Mouse (Mus musculus) CH12.LX (cell line): ENCODE data around the gene Cdc42ep1. TPM values are rescaled to one million over a fixed set of nuclear protein-coding genes. Genes with fewer than 3 reads are reported as not detected.
A peak's percentile ranks its signal among the peaks of the same experiment; 100 is the strongest.

Source experiments
- DNase-seq: peaks from one replicate; pipeline ENCODE4 v3.0.0-alpha.2; 2013; ENCODE audit errors: extremely low read depth
- H3K27ac ChIP-seq: 2 replicates; pipeline ENCODE4 v1.5.1; 2012; ENCODE audit warnings: low read depth, mild to moderate bottlenecking, control low read depth, moderate library complexity; ENCODE audit not compliant: insufficient read depth
- H3K27me3 ChIP-seq: replicated peaks from 2 replicates; pipeline ENCODE3; 2012; ENCODE audit warnings: inconsistent platforms
- H3K36me3 ChIP-seq, 2 experiments: replicated peaks in 1 of 2; 2 replicates each; pipeline versions ENCODE3 to v1.6.1; 2012; ENCODE audit warnings: inconsistent platforms in 1 of 2, low read length in 1 of 2, mild to moderate bottlenecking in 1 of 2, mixed read lengths in 1 of 2, moderate library complexity in 1 of 2; ENCODE audit not compliant: control insufficient read depth in 1 of 2, insufficient read depth in 1 of 2
- H3K4me1 ChIP-seq, 2 experiments: 2 replicates each; pipeline ENCODE4 v1.6.1; 2012; ENCODE audit warnings: inconsistent platforms in 1 of 2, moderate library complexity in 1 of 2; ENCODE audit not compliant: insufficient read depth in 2 of 2, control insufficient read depth in 1 of 2
- H3K4me2 ChIP-seq: 2 replicates; pipeline ENCODE4 v1.6.1; 2012; ENCODE audit warnings: low read depth, mild to moderate bottlenecking, control low read depth; ENCODE audit not compliant: poor library complexity, insufficient read depth, severe bottlenecking
- H3K4me3 ChIP-seq, 3 experiments: fragments of 150-350 bp in 1 of 3; sonication (generic) in 1 of 3; replicated peaks in 1 of 3; 2 replicates each; pipeline versions ENCODE3 to v1.5.1; 2011 to 2012; ENCODE audit warnings: low read depth in 2 of 3, low read length in 2 of 3, mild to moderate bottlenecking in 2 of 3, moderate library complexity in 2 of 3, control low read depth in 1 of 3, improper control_type of control experiment in 1 of 3, inconsistent platforms in 1 of 3, mixed read lengths in 1 of 3; ENCODE audit not compliant: poor library complexity in 1 of 3
- H3K79me2 ChIP-seq: replicated peaks from 2 replicates; pipeline ENCODE4 v1.6.1; 2012; ENCODE audit warnings: mild to moderate bottlenecking, moderate library complexity; ENCODE audit not compliant: control insufficient read depth, poor library complexity, insufficient read depth, severe bottlenecking; ENCODE audit errors: extremely low read depth
- H3K9ac ChIP-seq: 2 replicates; pipeline ENCODE4 v1.6.1; 2012; ENCODE audit warnings: low read depth, mild to moderate bottlenecking, control low read depth, moderate library complexity; ENCODE audit not compliant: insufficient read depth
- H3K9me3 ChIP-seq: replicated peaks from 2 replicates; pipeline ENCODE3; 2012; ENCODE audit warnings: low read length, inconsistent platforms, mixed read lengths
- CHD2 ChIP-seq: IDR thresholded peaks from 2 replicates; pipeline ENCODE4 v1.6.1; 2011; ENCODE audit warnings: low read length, improper control_type of control experiment
- CTCF ChIP-seq, 2 experiments: IDR thresholded peaks in 1 of 2; conservative IDR thresholded peaks in 1 of 2; 2 replicates each; pipeline ENCODE4 v1.5.1; 2011 to 2012; ENCODE audit warnings: low read depth in 2 of 2, low read length in 2 of 2, improper control_type of control experiment in 1 of 2, inconsistent platforms in 1 of 2, mild to moderate bottlenecking in 1 of 2, moderate library complexity in 1 of 2
- ELF1 ChIP-seq: IDR thresholded peaks from 2 replicates; pipeline ENCODE4 v1.6.1; 2014; ENCODE audit warnings: low read depth, mild to moderate bottlenecking, inconsistent platforms, low read length, improper control_type of control experiment
- ETS1 ChIP-seq: conservative IDR thresholded peaks from 2 replicates; pipeline ENCODE4 v1.6.1; 2012; ENCODE audit warnings: low read depth, mild to moderate bottlenecking, inconsistent platforms, low read length, improper control_type of control experiment, moderate library complexity
- GABPA ChIP-seq: IDR thresholded peaks from 2 replicates; pipeline ENCODE4 v1.6.1; 2012; ENCODE audit warnings: low read depth, low read length, improper control_type of control experiment, inconsistent platforms; ENCODE audit not compliant: insufficient replicate concordance
- HCFC1 ChIP-seq: IDR thresholded peaks from 2 replicates; pipeline ENCODE4 v1.6.1; 2012; ENCODE audit warnings: low read depth, mild to moderate bottlenecking, inconsistent platforms, low read length, improper control_type of control experiment
- IRF4 ChIP-seq: IDR thresholded peaks from 2 replicates; pipeline ENCODE4 v1.6.1; 2014; ENCODE audit warnings: low read depth, mild to moderate bottlenecking, inconsistent platforms, low read length, improper control_type of control experiment
- JUND ChIP-seq: conservative IDR thresholded peaks from 2 replicates; pipeline ENCODE4 v1.6.1; 2011; ENCODE audit warnings: low read depth, low read length, improper control_type of control experiment
- KAT2A ChIP-seq: IDR thresholded peaks from 2 replicates; pipeline ENCODE4 v1.6.1; 2012; ENCODE audit warnings: low read length, improper control_type of control experiment, inconsistent platforms; ENCODE audit not compliant: insufficient replicate concordance
- MAX ChIP-seq: IDR thresholded peaks from 2 replicates; pipeline ENCODE4 v1.6.1; 2011; ENCODE audit warnings: low read length, improper control_type of control experiment
- MAZ ChIP-seq: IDR thresholded peaks from 2 replicates; pipeline ENCODE4 v1.6.1; 2012; ENCODE audit warnings: low read depth, mild to moderate bottlenecking, inconsistent platforms, low read length, improper control_type of control experiment, moderate library complexity
- MEF2A ChIP-seq: IDR thresholded peaks from 2 replicates; pipeline ENCODE4 v1.6.1; 2014; ENCODE audit warnings: low read depth, mild to moderate bottlenecking, inconsistent platforms, low read length, improper control_type of control experiment, borderline replicate concordance
- MXI1 ChIP-seq: IDR thresholded peaks from 2 replicates; pipeline ENCODE4 v1.6.1; 2011; ENCODE audit warnings: mild to moderate bottlenecking, low read depth, low read length, improper control_type of control experiment
- MYC ChIP-seq: IDR thresholded peaks from 2 replicates; pipeline ENCODE4 v1.6.1; 2011; ENCODE audit warnings: low read depth, mild to moderate bottlenecking, improper control_type of control experiment, low read length
- NELFE ChIP-seq: IDR thresholded peaks from 2 replicates; pipeline ENCODE4 v1.6.1; 2011; ENCODE audit warnings: low read depth, low read length, improper control_type of control experiment
- NRF1 ChIP-seq: IDR thresholded peaks from 2 replicates; pipeline ENCODE4 v1.6.1; 2014; ENCODE audit warnings: low read depth, mild to moderate bottlenecking, inconsistent platforms, low read length, improper control_type of control experiment, moderate library complexity
- PAX5 ChIP-seq: IDR thresholded peaks from 2 replicates; pipeline ENCODE4 v1.6.1; 2012; ENCODE audit warnings: low read length, inconsistent platforms, mixed read lengths
- POLR2A ChIP-seq: IDR thresholded peaks from 2 replicates; pipeline ENCODE4 v1.6.1; 2011; ENCODE audit warnings: low read depth, mild to moderate bottlenecking, improper control_type of control experiment, low read length
- SIN3A ChIP-seq: IDR thresholded peaks from 2 replicates; pipeline ENCODE4 v1.6.1; 2012; ENCODE audit warnings: low read length, improper control_type of control experiment, inconsistent platforms
- TBP ChIP-seq: conservative IDR thresholded peaks from 2 replicates; pipeline ENCODE4 v1.6.1; 2011; ENCODE audit warnings: low read depth, low read length, improper control_type of control experiment
- TCF12 ChIP-seq: IDR thresholded peaks from 2 replicates; pipeline ENCODE4 v1.6.1; 2014; ENCODE audit warnings: low read depth, mild to moderate bottlenecking, inconsistent platforms, low read length, improper control_type of control experiment
- UBTF ChIP-seq: IDR thresholded peaks from 2 replicates; pipeline ENCODE4 v1.6.1; 2012; ENCODE audit warnings: low read depth, mild to moderate bottlenecking, inconsistent platforms, low read length, improper control_type of control experiment, moderate library complexity
- ZMIZ1 ChIP-seq: IDR thresholded peaks from 2 replicates; pipeline ENCODE4 v1.6.1; 2012; ENCODE audit warnings: low read depth, mild to moderate bottlenecking, inconsistent platforms, low read length, improper control_type of control experiment
- dilution Hi-C: fragments of 300-500 bp; cut with MboI; formaldehyde crosslinking; loops from 2 replicates; pipeline ENCODE4 v1.14.3; 2020; ENCODE audit warnings: low sequenced_read_pairs; ENCODE audit not compliant: extremely low pct_unique_long_range_greater_than_20kb, extremely low pct_ligation_motif_present
- in situ Hi-C: fragments of 300-500 bp; cut with MboI; formaldehyde crosslinking; loops from 3 replicates; pipeline ENCODE4 v1.14.3; 2019; ENCODE audit warnings: low sequenced_read_pairs, low pct_ligation_motif_present, low pct_unique_long_range_greater_than_20kb, mixed read lengths
- polyA plus RNA-seq: library from polyadenylated mRNA; unstranded; fragments of >175 nt; gene quantifications from 2 replicates; pipeline ENCODE4 v1.2.1, GENCODE M21; 2012; ENCODE audit warnings: low read depth; ENCODE audit not compliant: insufficient read length
- total RNA-seq, 2 experiments: library from RNA; depleted of rRNA; stranded (reverse); fragments of 300-350 nt in 1 of 2; fragments of >200 nt in 1 of 2; gene quantifications; 2 replicates each; pipeline ENCODE4 v1.2.3; 2012 to 2014

Cdc42ep1 gene
- total and polyA plus RNA-seq, 3 experiments, result not detected

DNA sequence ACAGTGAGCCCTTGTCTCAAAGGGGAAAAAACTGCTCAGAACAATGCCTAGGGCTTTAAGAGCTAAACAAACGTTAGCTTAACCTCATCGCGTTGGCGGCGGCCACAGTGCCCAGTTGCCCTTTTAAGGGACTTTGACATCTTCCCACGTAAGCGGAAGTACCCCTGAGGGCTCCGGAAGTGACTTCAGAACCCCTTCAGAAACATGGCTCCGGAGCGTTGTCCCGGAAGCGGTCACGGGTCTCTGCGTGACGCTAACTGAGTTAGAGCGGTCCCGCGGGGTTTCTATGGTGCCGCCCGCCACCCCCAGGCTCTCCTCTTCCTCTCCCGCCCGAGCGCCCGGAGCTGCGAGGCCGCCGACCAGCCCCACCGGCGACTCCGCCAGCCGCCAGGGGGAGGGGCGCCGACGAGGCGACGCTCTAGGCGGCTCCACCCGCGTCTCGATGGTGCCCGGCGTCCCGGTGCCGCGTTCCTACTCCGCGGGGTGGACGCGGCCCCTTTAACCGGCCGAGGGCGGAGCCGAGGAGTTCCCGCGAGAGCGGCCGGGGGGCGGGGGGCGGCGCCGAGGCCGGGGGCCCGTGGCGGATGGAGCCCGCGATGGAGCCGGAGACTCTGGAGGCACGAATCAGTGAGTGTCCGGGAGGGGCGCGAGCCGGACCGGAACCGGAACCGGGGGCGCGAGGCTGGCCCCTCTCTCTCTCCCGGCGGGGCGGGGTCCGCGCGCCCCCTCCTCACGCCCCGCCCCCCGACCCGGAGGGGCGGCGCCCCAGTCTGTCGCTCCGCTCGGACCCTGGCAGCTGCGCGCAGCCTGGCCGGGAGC is 34.8 kb downstream of the Cdc42ep1 start, which contains the start of gene Gga1:
Gene Gga1, plus strand, starts transcription at position 200 of the 819 bp plus-strand sequence.
- dilution Hi-C loops, result no loop called here
- Histone ChIP-seq H3K36me3 (peaks cover 18 to 32% of the 10 kb centered on the region in 2 experiments), H3K4me2 (peak within 1 kb of the TSS; percentile 80)
- TF ChIP-seq IRF4 (peak; percentile 38; the same call in 1 of the 2 replicates), POLR2A (peak; percentile 69), UBTF (no peak), CHD2 (peak; percentile 99), MEF2A (peak; percentile 43; the same call in 1 of the 2 replicates), JUND (no peak), MAZ (peak; percentile 69), GABPA (peak; percentile 98), NRF1 (peak; percentile 37; the same call in 1 of the 2 replicates), ZMIZ1 (peak; percentile 51), KAT2A (peak; percentile 78; the same call in 1 of the 2 replicates), NELFE (peak; percentile 81), HCFC1 (peak; percentile 86), ELF1 (peak; percentile 92), MXI1 (no peak; the same call in 1 of the 2 replicates), MYC (0 out of 2 replicates have a peak, but pooled peaks have one; percentile 41), PAX5 (no peak), TCF12 (peak; percentile 44), SIN3A (peak; percentile 90), ETS1 (peak; percentile 62), TBP (peak; percentile 84), CTCF (conservative IDR thresholded peaks at IDR 0.05 in 1 of 2, IDR thresholded peaks at IDR 0.05 in 1 of 2; ENCODE audit: low read depth in 2 of 2, low read length in 2 of 2) (peak in 1 of 2 experiments; percentile 20; a peak in 2 of 4 replicates), MAX (no peak)
- TF ChIP-seq, all 38 proteins: peak for 18
- in situ Hi-C loops, result no loop called here
- H3K27ac ChIP-seq, result peak within 1 kb of the TSS; percentile 78
- DNase-seq, result peak; percentile 97
- H3K9me3 ChIP-seq, result no peaks in the 10 kb centered on the region
- H3K4me3 ChIP-seq, result peak within 1 kb of the TSS; percentile 49 to 75 (median 68)
- H3K4me1 ChIP-seq, result peaks cover 0 to 28% of the 10 kb centered on the region in 2 experiments; a peak in 2 of 4 replicates
- peaks cover 29% of the 10 kb centered on the region for H3K27me3 ChIP-seq
- peak within 1 kb of the TSS; percentile 90 for H3K9ac ChIP-seq
- 0 out of 2 replicates have a peak, but pooled peaks cover 4% of the 10 kb centered on the region for H3K79me2 ChIP-seq
